Mouse (Mus musculus) ZHBTc4 (cell line): ENCODE results near the gene Ppp1r1c.

ENCODE experiments used
- DNase-seq: peaks from one replicate; pipeline ENCODE4 v3.0.0-alpha.2; 2011; ENCODE audit warnings: low read depth, low spot score

Ppp1r1c gene

DNA sequence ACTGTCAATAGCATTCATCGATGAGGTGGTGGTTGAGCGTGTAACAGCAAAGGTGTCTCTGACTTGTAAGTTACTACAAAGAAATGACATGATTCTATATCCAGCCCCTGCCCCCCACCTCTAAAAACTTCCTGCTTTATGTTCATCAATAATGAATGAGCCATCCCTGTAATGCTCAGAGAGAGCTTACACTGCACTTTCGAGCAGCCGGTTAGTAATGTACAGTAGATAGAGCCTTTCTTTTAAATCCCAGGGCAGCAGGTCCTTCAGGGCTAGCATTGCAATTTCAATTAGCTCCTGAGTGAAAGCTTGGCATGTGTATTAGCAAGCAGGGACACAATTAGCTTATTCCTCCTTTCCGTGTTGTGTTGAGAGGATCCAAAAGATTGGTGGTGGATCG is at the start of gene Ppp1r1c:
TSS of gene Ppp1r1c (plus strand) at position 206 of the 400 bp plus-strand sequence.
- no peak for DNase-seq

DNA sequence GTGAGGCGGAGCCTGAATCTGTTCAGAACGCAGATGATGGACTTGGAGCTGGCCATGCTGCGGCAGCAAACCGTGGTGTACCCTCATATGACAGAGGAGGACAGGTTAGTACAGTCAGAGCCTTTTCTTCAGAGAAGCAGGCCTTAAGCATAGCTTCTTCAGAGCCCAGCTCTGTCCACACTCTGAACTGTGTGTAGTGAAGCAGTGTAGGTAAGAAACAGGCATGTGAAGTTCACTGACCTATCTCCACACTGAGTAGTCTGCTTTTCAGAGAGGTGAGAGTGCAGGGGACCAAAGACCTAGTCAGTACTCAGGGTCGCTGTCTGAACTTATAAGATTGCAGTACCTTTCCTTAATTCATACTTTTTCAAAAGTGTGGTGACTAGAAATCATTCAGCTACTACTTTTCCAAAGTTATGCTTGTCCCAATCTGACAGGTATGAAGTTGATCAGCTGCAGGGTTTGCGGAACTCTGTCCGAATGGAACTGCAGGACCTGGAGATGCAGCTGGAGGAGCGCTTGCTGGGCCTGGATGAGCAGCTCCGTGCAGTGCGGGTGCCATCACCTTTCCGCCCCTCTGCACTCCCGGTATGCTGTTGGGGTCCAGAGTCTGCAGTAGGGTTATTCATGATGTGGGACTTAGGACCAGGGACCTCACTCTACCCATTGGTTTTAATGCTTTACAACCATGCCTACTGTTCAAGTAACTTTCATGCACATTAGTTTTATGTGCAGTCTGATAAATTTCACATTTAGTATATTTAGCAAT is 47.0 kb upstream of the Ppp1r1c start:
- no peak for DNase-seq

DNA sequence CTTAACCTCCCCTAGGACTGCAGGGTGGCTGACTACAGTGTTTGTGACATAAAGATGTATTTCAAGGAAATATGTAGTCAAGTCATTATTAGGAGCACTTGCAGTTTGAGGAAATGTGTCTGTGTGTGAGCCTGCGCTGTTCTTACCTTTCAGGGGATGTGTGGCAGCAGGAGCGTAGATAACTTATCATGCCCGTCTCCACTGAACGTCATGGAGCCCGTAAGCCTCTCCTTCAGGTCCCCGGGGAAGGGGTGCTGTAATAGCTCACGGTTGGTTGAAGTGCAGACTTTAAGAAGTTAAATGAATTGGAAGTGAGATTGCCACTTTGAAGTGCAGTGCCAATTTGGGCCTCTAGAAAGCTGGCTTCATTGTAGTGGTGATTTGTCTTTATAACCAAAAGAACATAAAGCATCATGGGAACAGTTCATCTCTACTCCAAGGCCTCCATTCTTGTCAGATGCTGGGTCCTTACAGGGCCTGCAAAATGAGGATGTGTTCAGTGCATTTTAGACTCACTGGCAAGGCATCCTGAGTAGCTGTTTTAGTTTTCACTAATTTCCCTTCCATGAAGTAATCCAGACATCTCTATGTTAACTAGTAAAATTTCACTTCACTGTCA is 46.0 kb upstream of the Ppp1r1c start:
- DNase-seq, result no peak

DNA sequence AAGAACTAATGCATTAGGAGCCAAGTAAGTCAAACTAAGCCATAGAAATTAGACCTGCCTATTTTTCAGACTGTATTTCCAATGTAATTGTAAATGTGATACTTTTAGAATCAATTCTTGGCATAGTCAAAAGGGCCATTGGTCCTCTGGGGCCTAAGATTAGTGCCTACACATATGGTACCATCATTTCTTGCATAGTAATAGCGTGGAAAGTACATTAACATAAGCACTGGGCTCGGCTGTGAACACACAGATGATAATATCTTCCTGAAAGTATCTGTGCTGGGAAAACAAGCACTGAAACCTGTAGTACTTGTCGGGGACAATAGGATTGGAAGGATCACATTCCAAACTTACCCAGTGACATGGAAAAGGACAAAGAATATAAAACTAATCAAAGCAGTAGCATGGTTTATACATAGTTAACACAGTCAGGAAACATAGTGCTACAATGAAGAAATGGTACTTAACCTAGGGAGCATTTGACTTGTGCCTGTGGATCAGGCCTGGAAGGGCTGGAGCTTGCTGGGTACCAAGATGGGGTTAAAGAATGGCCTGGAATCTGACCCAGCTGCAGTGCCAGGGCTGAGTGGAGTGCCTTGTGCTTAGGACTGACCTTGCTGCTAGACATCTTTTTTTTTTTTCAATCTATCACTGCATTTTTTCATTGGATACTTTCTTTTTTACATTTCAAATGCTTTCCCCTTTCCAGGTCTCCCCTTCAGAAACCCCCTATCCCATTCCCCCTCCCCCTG is 42.9 kb upstream of the Ppp1r1c start:
- no peak for DNase-seq

DNA sequence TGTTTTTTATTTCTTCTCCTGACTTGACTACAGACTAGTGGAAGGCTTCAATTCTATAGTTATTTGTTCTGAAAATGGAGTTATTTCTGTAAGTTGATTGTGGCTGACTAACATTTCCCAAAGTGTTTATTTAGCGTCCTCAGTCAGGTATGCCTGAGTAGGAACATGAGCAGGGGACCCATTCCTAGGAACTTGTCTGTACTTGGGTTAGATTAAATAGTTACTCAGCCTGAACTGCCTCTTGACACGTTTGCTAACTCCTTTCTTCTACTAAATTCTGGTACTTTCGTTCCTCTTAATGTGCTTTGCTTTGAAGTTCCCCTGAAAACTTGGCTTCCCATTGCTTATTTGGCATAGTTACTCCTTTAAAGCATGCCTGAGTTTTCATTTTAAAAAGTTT is 42.1 kb upstream of the Ppp1r1c start:
- no peak for DNase-seq

DNA sequence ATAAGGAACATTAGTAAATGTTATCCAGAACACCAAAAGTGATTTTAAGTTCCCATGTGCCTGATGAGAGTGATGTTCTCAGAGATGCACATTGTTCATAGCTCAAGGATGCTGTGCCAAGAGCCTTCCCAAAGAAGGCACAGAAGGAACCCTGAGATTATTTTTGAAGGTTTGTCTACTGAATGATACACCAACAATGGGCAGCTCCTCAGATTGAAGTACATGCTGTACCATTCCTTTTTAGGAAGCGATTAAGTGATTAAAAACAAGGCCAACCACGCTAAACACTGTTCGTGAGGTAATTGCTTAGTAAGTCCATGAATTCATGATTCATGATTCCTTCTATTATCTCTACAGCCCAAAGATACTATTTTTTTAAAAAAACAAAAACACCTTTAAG is 32.3 kb upstream of the Ppp1r1c start:
- no peak for DNase-seq

DNA sequence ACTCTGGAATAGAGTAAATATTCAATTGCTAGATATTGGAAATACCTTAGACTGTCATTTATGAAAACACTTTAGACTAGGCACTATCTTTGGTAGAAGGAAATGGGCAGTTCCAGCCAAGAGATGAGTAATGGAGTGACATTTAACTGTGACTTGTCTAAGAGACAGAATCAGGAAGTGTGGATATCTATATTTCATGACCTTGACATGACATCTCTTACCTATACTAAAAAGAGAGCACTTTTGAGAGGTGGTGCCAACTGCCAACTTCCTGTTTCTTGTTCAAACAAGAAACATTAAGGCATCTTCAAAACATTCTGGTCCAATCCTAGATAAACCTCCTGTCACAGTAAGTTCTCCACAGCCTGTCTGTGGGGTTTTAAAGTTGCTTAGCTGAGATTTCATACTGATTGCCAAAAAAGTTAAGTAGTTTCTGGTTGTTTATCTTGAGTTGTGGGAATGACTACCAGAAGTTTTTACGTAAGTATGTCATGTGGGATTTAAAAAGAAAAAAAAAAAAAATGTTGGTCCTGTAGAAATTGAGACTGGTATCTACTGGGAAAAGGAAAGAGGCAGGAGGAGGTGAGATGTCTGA is 29.8 kb upstream of the Ppp1r1c start:
- no peak for DNase-seq

GRCm38 (mm10) chr2:79681672-79682071 is 25.9 kb upstream of the Ppp1r1c start:
- DNase-seq, result no peak

DNA sequence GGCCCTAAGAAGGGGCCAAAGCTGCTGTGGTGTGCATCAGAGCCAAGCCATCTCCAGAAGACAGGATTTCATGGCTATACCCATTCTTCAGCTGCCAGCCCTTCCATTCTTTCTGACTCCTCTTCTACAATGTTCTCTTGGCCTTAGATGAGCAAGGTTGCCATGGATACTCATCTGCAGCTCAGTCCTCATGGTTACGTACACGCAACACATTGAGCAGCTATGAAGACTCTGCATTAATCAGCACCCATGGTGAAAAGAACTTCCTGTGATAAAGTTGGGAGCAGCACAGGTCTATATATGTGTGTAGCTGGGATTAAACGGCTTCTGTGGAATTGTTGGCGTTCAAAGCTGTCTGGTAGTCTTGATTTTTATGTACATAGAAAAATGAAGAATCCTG is 24.3 kb upstream of the Ppp1r1c start:
- DNase-seq, result no peak

DNA sequence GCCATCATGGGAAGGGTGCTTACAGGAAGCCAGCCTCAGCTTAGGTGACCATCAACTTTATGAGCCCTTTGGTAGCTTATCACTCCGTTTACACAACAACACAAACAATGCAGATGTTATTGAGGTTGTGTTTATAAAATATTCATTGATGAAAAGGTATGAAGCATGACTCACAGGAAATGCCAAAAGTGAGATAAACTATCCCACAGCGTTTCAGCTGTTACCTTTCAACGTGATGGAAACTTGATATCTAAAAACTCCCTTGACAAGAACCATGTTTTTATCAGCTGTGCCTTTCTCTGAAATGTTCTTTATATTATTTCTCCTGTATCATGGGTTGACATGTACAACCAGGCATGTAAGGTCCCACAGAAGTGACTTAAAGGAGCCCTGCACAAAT is 16.7 kb upstream of the Ppp1r1c start:
- no peak for DNase-seq

DNA sequence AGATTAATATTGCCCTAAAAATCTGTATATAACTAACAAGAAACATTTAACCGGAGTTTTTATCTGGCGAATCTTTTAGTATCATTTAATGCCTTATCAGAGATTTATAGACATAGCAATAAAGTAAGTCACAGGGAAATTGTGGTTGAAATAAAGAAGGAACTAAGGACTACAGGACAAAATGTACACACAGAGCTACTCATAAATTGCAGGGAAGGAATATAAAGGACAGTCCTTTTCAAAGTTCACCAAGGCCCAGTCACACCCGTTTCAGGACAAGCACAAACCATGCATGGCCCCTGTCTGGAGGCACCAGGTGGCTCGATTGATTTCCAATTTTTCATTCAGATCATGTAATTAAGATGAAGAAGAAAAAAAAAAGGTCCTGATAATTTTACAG is 12.4 kb upstream of the Ppp1r1c start:
- no peak for DNase-seq

GRCm38 (mm10) chr2:79695939-79696338 is 11.6 kb upstream of the Ppp1r1c start:
- DNase-seq, result no peak

- DNase-seq, result no peak
These were observed 10.9 kb upstream of the Ppp1r1c start for GRCm38 (mm10) chr2:79696478-79697230.

DNA sequence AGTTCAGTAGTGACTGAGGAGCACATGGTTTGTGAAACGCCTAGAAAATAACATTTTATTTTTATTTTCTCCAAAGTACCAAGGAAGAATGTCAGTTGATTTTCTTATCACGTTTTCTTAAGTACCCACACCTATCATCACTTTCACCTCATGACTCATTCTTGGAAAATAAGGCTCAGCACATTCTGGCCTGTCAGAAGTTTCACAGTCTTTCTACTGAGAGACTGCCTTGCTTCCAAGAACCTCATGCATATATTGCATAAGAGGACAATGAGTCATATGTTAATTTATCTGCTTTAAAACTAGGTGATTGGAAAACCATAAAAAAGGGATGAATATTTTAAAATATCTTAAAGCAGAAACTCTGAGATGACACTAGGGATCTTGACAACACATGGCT is 9.4 kb upstream of the Ppp1r1c start:
- DNase-seq, result no peak

DNA sequence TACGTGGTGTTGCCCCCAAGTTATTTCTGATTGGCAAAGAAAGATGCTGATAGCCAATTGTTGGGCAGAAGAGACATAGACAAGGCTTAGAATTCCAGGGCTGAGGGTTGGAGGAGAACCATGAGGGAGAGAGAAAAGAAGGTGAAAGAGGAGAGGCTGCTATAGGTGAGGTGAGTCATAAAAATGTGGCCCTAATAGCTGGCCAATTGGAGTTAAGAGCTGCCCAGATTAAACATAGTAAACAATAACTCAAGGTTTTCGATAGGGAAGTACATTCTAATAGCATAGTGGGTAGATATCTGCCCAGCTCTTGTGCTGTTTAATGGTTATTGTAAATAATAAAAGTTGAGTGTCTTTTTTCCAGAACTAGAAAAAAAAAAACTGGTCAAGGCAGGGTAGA is 2.8 kb upstream of the Ppp1r1c start:
- DNase-seq, result no peak

DNA sequence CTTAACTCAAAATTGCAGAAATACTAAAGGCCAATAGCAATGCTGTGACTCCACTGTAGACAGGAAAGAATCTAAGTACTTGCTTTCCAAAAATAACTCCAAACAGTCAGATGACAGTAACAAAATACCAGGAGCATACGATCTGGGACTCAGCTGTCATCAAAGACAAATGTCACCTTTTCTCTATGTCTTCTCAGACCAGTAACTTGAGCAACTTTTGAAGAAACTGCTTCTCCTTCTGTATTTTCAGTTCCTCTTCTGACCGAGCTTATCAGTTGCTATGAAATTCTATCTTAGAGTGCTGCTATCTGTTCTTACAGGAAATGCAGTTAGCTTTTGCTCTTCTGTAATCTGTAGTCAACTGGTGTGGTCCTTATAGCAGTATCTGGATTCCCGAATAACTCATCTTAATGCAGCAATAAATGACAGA is 6.1 kb downstream of the Ppp1r1c start:
- no peak for DNase-seq

GRCm38 (mm10) chr2:79714745-79715144 is 7.2 kb downstream of the Ppp1r1c start:
- no peak for DNase-seq

- DNase-seq, result no peak
These were observed 8.3 kb downstream of the Ppp1r1c start for GRCm38 (mm10) chr2:79715925-79716324.

GRCm38 (mm10) chr2:79717846-79718245 is 10.3 kb downstream of the Ppp1r1c start:
- no peak for DNase-seq

DNA sequence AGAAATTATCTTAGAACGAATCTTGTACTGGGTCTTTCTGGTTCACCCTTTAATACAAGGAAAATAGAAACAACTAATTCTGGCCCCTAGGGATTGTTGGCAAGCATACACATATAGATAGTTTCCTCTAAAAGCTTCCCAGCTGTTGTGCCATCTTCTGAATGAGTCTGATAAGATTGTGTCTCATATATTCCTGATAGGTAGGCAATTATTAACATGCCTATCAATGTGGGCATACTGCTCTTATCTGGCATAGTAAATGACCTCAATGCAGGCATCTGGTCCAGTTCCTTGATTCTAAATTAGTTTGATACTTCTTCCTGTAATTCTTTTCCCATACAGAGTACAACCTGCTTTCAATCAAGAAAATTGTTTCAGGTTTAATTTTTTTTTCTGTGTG is 14.8 kb downstream of the Ppp1r1c start:
- DNase-seq, result no peak

DNA sequence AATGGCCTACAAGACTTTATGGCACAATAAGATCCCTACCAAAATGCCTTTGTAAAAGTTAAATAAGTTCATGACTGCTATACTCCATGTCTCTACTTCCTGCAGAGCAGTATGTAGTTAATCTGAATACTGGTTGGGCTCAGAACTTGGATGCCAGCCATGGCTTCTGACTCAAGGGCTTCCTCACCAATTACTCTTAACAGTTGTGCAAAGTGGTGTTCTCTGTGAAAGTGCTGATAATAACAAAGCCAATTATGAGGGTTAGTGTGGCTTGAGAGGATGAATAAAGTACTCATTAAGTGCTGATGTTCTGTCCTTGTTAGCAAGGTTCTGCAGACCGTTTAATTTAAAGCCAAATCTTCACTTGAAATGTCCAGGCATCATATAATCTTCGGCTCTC is 31.4 kb downstream of the Ppp1r1c start:
- DNase-seq, result no peak

- no peak for DNase-seq
These were observed 34.4 kb downstream of the Ppp1r1c start for GRCm38 (mm10) chr2:79741966-79742365.
